Mouse (Mus musculus): ENCODE measurements around the gene Rcan2. TPM values are rescaled to one million over a fixed set of nuclear protein-coding genes. Genes with fewer than 3 reads are reported as not detected.
A peak's percentile ranks its signal among the peaks of the same experiment; 100 is the strongest.
"Not testable (repeated sequence)": the region's sequence is repeated elsewhere in the genome, so short reads cannot be mapped to it uniquely, and the experiment has no call there.

The Rcan2 gene
- polyA plus RNA-seq, 1 experiment from 2014 or later, result 5.9 TPM

- H3K27me3 ChIP-seq, result peaks cover 39% of the 10 kb centered on the region
- ATAC-seq (ENCODE audit: insufficient number of reproducible peaks, low FRiP score, low TSS enrichment, low read depth), result no peak
- 87% methylated on average over 6 of the region's 6 CpGs for WGBS
- H3K9ac ChIP-seq, result no peak overlapping the region
- no peak overlapping the region for H3K27ac ChIP-seq
- H3K4me1 ChIP-seq, result peaks cover 11% of the 10 kb centered on the region
- no peak overlapping the region for H3K4me3 ChIP-seq
- no peaks in the 10 kb centered on the region for H3K36me3 ChIP-seq
- no peak overlapping the region for H3K4me2 ChIP-seq
- no peaks in the 10 kb centered on the region for H3K9me3 ChIP-seq
These were observed 2.6 kb downstream of the Rcan2 start for GRCm38 (mm10) chr17:43803764-43804163.

- no peak overlapping the region for H3K27ac ChIP-seq
- H3K4me2 ChIP-seq, result no peak overlapping the region
- H3K9me3 ChIP-seq, result no peaks in the 10 kb centered on the region
- peaks cover 4% of the 10 kb centered on the region for H3K4me1 ChIP-seq
- no peak overlapping the region for H3K4me3 ChIP-seq
- H3K36me3 ChIP-seq, result no peaks in the 10 kb centered on the region
- peaks cover 20% of the 10 kb centered on the region for H3K27me3 ChIP-seq
- WGBS, result 71% methylated on average over 4 of the region's 4 CpGs
- H3K9ac ChIP-seq, result no peak overlapping the region
- ATAC-seq (ENCODE audit: insufficient number of reproducible peaks, low FRiP score, low TSS enrichment, low read depth), result no peak
These were observed 5.7 kb downstream of the Rcan2 start for GRCm38 (mm10) chr17:43806841-43807240.

GRCm38 (mm10) chr17:43811453-43811852 lies 10.3 kb downstream of the Rcan2 start:
- Histone ChIP-seq H3K9me3 (no peaks in the 10 kb centered on the region), H3K4me3 (no peak overlapping the region), H3K36me3 (no peaks in the 10 kb centered on the region), H3K4me1 (no peaks in the 10 kb centered on the region), H3K27me3 (no peaks in the 10 kb centered on the region), H3K4me2 (no peak overlapping the region), H3K9ac (no peak overlapping the region), H3K27ac (no peak overlapping the region)
- ATAC-seq (ENCODE audit: insufficient number of reproducible peaks, low FRiP score, low TSS enrichment, low read depth), result no peak
- 71% methylated on average over 4 of the region's 4 CpGs for WGBS

GRCm38 (mm10) chr17:43815376-43815775 lies 14.2 kb downstream of the Rcan2 start:
- WGBS, result 84% methylated on average over 4 of the region's 4 CpGs
- no peak overlapping the region for H3K4me3 ChIP-seq

GRCm38 (mm10) chr17:43816480-43816879 lies 15.3 kb downstream of the Rcan2 start:
- ATAC-seq (ENCODE audit: insufficient number of reproducible peaks, low FRiP score, low TSS enrichment, low read depth), result 0 out of 2 replicates have a peak, but pooled peaks have one; percentile 48
- WGBS, result 83% methylated on average over 1 of the region's 1 CpGs

More at GRCm38 (mm10) chr17:43815376-43815775, 14.2 kb downstream of the Rcan2 start:
- Histone ChIP-seq H3K9me3 (no peaks in the 10 kb centered on the region), H3K4me2 (no peak overlapping the region), H3K36me3 (no peaks in the 10 kb centered on the region), H3K27me3 (no peaks in the 10 kb centered on the region), H3K9ac (no peak overlapping the region), H3K4me1 (no peaks in the 10 kb centered on the region), H3K27ac (no peak overlapping the region)
- ATAC-seq (ENCODE audit: insufficient number of reproducible peaks, low FRiP score, low TSS enrichment, low read depth), result no peak

GRCm38 (mm10) chr17:43817171-43817570 lies 16.0 kb downstream of the Rcan2 start:
- Histone ChIP-seq H3K4me2 (no peak overlapping the region), H3K4me1 (no peaks in the 10 kb centered on the region), H3K9ac (no peak overlapping the region), H3K9me3 (no peaks in the 10 kb centered on the region), H3K27me3 (no peaks in the 10 kb centered on the region), H3K4me3 (no peak overlapping the region), H3K27ac (no peak overlapping the region), H3K36me3 (no peaks in the 10 kb centered on the region)
- ATAC-seq (ENCODE audit: insufficient number of reproducible peaks, low FRiP score, low TSS enrichment, low read depth), result no peak
- 83% methylated on average over 10 of the region's 10 CpGs for WGBS

More at GRCm38 (mm10) chr17:43816480-43816879, 15.3 kb downstream of the Rcan2 start:
- H3K4me3 ChIP-seq, result no peak overlapping the region
- no peak overlapping the region for H3K27ac ChIP-seq
- H3K4me2 ChIP-seq, result no peak overlapping the region
- H3K9me3 ChIP-seq, result no peaks in the 10 kb centered on the region
- no peaks in the 10 kb centered on the region for H3K36me3 ChIP-seq
- H3K9ac ChIP-seq, result no peak overlapping the region
- no peaks in the 10 kb centered on the region for H3K27me3 ChIP-seq
- no peaks in the 10 kb centered on the region for H3K4me1 ChIP-seq

GRCm38 (mm10) chr17:43818390-43818789 lies 17.2 kb downstream of the Rcan2 start:
- WGBS, result 73% methylated on average over 6 of the region's 6 CpGs
- H3K27me3 ChIP-seq, result no peaks in the 10 kb centered on the region
- H3K36me3 ChIP-seq, result no peaks in the 10 kb centered on the region

GRCm38 (mm10) chr17:43820904-43821303 lies 19.8 kb downstream of the Rcan2 start:
- WGBS, result 83% methylated on average over 2 of the region's 2 CpGs

More at GRCm38 (mm10) chr17:43818390-43818789, 17.2 kb downstream of the Rcan2 start:
- ATAC-seq (ENCODE audit: insufficient number of reproducible peaks, low FRiP score, low TSS enrichment, low read depth), result no peak
- Histone ChIP-seq H3K4me2 (no peak overlapping the region), H3K27ac (no peak overlapping the region), H3K9me3 (no peaks in the 10 kb centered on the region), H3K9ac (no peak overlapping the region), H3K4me3 (no peak overlapping the region), H3K4me1 (no peaks in the 10 kb centered on the region)

GRCm38 (mm10) chr17:43822207-43822606 lies 21.1 kb downstream of the Rcan2 start:
- Histone ChIP-seq H3K4me3 (no peak overlapping the region), H3K9me3 (no peaks in the 10 kb centered on the region), H3K4me1 (no peaks in the 10 kb centered on the region), H3K27ac (no peak overlapping the region), H3K27me3 (no peaks in the 10 kb centered on the region), H3K4me2 (no peak overlapping the region), H3K36me3 (no peaks in the 10 kb centered on the region), H3K9ac (no peak overlapping the region)
- no peak for ATAC-seq (ENCODE audit: insufficient number of reproducible peaks, low FRiP score, low TSS enrichment, low read depth)
- WGBS, result 62% methylated on average over 6 of the region's 6 CpGs

More at GRCm38 (mm10) chr17:43820904-43821303, 19.8 kb downstream of the Rcan2 start:
- Histone ChIP-seq H3K9me3 (no peaks in the 10 kb centered on the region), H3K4me2 (no peak overlapping the region), H3K4me3 (no peak overlapping the region), H3K27me3 (no peaks in the 10 kb centered on the region), H3K36me3 (no peaks in the 10 kb centered on the region), H3K27ac (no peak overlapping the region), H3K9ac (no peak overlapping the region), H3K4me1 (no peaks in the 10 kb centered on the region)
- no peak for ATAC-seq (ENCODE audit: insufficient number of reproducible peaks, low FRiP score, low TSS enrichment, low read depth)

- Histone ChIP-seq H3K9me3 (no peaks in the 10 kb centered on the region), H3K4me1 (no peaks in the 10 kb centered on the region), H3K9ac (no peak overlapping the region), H3K27me3 (no peaks in the 10 kb centered on the region), H3K27ac (no peak overlapping the region), H3K36me3 (no peaks in the 10 kb centered on the region), H3K4me3 (no peak overlapping the region), H3K4me2 (no peak overlapping the region)
- no peak for ATAC-seq (ENCODE audit: insufficient number of reproducible peaks, low FRiP score, low TSS enrichment, low read depth)
- 73% methylated on average over 2 of the region's 2 CpGs for WGBS
These were observed 21.5 kb downstream of the Rcan2 start for GRCm38 (mm10) chr17:43822630-43823029.

GRCm38 (mm10) chr17:43824781-43825410 lies 23.7 kb downstream of the Rcan2 start:
- Histone ChIP-seq H3K27me3 (no peaks in the 10 kb centered on the region), H3K9ac (no peak overlapping the region), H3K4me3 (no peak overlapping the region), H3K36me3 (no peaks in the 10 kb centered on the region), H3K4me2 (no peak overlapping the region), H3K27ac (no peak overlapping the region), H3K9me3 (no peaks in the 10 kb centered on the region), H3K4me1 (no peaks in the 10 kb centered on the region)
- ATAC-seq (ENCODE audit: insufficient number of reproducible peaks, low FRiP score, low TSS enrichment, low read depth), result no peak
- WGBS, result 78% methylated on average over 10 of the region's 10 CpGs

- H3K27me3 ChIP-seq; H3K9ac ChIP-seq; H3K4me1 ChIP-seq; ATAC-seq (ENCODE audit: insufficient number of reproducible peaks, low FRiP score, low TSS enrichment, low read depth); H3K36me3 ChIP-seq; H3K27ac ChIP-seq; H3K9me3 ChIP-seq; H3K4me2 ChIP-seq; H3K4me3 ChIP-seq: not testable (repeated sequence)
- WGBS, result 53% methylated on average over 1 of the region's 1 CpGs
These were observed 24.2 kb downstream of the Rcan2 start for GRCm38 (mm10) chr17:43825411-43825785.

- H3K4me2 ChIP-seq, result no peak overlapping the region
- no peaks in the 10 kb centered on the region for H3K36me3 ChIP-seq
- H3K27ac ChIP-seq, result no peak overlapping the region
- no peaks in the 10 kb centered on the region for H3K27me3 ChIP-seq
- no peak overlapping the region for H3K4me3 ChIP-seq
- H3K9me3 ChIP-seq, result no peaks in the 10 kb centered on the region
- ATAC-seq (ENCODE audit: insufficient number of reproducible peaks, low FRiP score, low TSS enrichment, low read depth), result no peak
- H3K4me1 ChIP-seq, result no peaks in the 10 kb centered on the region
- 61% methylated on average over 3 of the region's 3 CpGs for WGBS
- no peak overlapping the region for H3K9ac ChIP-seq
These were observed 26.1 kb downstream of the Rcan2 start for GRCm38 (mm10) chr17:43827261-43827660.

Data from limb, embryonic 15.5 days (tissue).